Mouse (Mus musculus): ENCODE results near the gene Chd3. TPM values are rescaled to one million over a fixed set of nuclear protein-coding genes. Genes with fewer than 3 reads are reported as not detected.
A peak's percentile ranks its signal among the peaks of the same experiment; 100 is the strongest.

Gene Chd3
- total RNA-seq, 2 experiments from 2014 or later, result 537 to 553 TPM

DNA sequence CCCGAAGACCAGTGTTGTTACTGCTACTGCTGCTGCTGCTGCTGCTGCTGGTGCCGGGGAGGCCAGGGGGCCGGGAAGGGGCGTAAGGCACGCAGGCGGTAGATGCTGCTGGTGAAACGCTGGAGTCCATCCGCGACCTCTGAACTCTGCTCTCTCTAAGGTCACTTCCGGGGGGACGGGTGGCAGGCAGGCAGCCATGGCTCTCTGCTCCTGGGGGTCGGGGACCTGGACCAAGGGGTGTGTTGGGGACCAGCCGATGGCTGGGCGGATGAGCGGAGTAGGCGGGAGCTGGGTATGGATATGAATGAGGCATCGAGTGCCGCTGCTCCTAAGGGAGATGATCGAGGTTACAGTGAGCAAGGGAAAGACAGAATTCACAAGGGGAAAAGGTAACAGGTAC, 37.1 kb upstream of the Chd3 start:
- DNase-seq, result no peak

DNA sequence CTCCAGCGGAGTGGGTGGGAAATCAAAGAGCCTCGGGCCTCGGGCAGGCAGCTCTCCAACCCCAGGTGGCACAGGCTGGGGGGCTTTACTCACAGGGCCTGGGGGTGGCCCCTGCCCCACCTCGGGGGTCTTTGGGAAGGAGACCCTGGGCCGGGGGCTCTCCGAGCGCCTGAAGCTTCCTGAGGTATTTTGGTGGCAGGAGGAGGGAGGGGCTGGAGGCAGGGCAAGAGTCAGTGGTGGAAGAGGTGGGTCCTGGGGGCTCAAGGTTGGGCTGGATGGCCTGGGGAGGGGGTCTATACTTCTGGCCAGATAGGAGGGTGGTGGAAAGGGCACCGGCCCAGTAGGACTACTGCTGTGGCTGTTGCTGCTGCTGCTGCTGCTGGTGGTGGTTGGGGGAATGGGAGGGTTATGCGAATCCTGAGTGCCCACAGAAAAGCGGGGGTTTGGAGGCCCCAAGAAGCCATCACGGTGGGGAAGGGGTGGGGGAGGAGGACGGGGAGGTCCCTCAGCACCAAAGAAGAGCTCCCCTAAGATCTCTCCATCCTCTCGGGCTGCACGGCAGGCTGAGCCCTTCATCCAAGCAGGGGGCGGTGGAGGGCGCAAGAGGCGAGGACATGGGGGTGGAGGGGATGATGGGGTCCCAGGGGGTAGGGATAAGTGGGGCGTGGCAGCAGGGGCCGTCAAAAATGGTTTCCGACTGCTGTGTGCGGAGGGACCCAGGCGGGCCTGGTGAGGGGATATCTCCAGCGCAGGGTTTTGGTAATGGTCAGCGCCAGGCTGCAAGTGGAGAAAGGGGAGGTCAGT, 36.4 kb upstream of the Chd3 start:
- no peak for DNase-seq

DNA sequence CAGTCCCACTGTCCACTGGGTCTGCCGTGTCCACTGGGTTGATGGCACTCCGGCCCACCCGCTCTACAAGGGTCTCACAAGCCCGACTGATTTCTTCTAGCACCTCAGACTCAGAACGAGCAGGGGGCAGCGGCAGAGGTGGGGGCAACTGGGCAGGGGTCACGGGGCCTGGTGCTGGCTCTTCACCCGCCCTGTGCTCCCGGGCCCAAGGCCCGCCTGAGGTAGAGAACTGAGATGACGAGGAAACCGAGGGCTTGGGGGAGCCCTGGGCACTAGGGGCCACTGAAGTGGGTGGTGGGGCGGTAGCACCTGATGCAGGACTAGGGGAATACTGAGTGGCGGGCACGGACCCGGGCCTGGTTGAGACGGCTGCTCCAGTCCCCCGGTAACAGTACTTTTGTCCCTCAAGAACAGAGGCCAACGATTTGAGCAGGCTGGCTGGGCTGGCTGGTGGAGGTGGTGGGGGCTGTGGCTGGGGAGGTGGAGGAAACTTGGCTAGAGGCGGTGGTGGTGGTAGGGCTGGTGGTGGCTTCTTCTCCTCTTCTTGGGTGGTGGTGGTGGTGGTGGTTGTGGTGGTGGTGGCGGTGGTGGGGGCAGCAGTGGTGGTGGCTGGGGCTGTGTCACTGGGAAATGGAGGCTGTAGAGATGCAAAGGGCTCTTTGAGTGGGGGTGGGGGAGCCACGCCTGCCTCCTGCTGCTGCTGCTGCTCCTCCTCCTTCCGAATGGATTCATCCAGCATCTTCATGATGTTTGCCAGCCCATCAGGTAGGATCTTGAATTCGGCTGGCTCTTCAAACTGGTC, 35.6 kb upstream of the Chd3 start:
- DNase-seq, result no peak

DNA sequence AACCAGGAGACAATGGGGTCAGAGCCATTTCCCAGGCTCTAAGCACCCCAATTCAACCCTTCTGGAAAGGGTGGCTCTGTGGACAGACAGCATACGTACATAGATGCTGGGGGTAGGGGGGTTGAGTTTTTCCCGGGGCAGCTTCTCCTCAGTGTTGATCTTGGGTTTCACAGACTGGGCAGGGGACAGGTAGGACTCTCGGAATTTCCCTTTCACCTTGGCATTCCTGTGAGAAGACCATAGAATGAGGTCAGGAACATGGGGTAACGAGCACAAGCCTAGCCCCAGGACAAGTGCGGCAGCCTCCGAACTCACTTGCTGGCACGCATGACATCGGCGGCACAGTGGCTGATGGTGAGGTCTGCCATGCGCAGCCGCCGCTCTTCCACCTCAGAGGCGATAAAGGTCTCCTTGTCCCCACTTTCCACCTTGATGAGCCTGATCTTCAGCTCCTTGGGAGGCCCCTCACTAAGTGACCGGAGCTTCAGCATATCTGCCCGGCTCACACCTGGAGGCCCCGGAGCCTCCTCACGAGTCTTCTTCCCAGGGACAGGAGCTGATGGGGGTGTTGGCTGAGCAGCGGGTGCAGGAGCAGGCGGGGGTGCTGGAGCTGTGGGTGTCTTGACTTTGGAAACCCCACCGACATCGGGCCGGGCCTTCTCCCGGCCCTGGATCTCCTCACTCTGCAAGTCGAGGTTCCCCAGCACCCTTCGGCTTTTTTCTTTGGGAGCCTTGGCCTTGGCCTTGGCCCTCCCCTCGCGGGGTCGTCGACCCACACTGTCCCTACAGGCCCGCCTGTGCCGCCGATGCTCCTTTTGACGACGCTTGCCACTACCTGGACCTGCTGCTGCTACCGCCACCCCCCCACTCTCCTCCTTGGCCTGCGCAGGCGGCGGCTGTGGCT, 34.7 kb upstream of the Chd3 start:
- no peak for DNase-seq

DNA sequence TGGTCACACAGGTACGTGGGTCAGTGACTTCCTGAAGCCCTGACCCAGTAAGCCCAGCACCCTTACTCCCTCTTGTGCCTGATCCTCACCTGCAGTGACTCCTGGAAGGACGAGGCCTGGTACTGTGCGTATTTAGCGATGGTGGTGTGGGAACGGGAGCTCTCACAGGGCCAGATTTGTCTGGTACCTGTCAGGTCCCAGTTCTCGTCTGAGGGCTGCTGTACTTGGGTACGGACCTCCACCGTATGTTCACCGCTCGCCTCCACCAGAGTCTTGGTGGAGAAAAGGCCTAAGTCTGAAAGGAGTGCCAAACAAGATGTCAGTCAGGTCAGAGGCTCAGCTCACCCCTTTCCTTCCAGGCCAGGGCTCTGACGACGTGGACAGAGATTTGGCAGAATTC, 32.8 kb upstream of the Chd3 start:
- DNase-seq, result no peak

DNA sequence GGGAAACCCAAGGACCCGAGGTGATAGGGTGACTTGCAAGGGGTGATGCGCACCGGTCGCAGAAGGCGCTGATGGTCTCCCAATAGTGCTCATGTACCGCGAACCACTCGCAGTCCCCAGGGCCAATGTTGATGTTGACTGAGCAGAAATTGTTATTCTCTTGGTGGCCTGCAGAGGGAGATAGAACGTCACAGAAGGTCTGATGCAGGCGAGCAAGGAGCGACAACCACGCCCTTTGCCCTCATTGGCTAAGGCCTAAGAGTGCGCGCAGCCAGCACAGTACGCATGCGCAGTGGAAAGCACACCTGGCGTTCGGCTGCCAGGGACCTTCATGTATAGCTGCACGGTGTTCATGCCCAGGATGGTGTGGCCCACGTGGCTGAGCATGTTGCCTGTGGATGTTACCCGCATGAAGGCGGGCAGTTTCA, 32.0 kb upstream of the Chd3 start:
- DNase-seq, result peak; percentile 82 to 83

DNA sequence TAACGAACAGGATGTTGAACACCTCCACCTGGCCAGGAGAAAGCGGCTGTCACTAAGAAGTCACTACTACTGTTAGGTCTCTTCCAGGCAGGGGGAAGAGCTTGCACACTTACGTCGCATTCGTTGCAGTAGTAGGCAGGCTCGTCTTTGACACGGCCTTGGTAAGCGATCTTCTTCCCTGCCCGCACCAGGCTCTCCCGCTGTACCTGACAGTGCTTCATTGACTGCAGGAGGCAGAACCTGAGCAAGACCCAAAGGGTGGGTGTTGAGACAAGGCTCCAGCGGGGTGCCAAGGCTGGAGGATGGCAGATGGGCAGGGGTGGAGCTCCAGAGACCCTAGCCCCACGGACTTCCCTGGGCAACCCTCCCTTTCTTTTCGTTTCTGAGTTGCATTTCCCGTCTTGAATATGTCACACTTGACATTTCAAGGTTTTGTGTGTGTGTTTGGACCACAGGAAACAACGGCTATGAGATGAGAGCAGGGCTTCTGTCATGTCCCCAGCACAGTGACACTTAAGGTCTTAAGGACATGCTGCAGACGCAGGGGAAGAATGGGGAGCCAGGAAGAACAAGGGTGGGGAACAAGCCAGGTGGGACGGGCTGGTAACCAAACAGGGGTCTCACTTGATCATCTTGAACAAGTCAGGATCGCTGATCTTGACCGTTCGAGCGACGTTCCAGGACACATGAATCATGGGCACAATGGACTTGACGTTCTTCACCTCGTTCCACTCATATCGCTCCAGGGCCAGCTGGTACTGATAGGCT, 31.1 kb upstream of the Chd3 start:
- no peak for DNase-seq

DNA sequence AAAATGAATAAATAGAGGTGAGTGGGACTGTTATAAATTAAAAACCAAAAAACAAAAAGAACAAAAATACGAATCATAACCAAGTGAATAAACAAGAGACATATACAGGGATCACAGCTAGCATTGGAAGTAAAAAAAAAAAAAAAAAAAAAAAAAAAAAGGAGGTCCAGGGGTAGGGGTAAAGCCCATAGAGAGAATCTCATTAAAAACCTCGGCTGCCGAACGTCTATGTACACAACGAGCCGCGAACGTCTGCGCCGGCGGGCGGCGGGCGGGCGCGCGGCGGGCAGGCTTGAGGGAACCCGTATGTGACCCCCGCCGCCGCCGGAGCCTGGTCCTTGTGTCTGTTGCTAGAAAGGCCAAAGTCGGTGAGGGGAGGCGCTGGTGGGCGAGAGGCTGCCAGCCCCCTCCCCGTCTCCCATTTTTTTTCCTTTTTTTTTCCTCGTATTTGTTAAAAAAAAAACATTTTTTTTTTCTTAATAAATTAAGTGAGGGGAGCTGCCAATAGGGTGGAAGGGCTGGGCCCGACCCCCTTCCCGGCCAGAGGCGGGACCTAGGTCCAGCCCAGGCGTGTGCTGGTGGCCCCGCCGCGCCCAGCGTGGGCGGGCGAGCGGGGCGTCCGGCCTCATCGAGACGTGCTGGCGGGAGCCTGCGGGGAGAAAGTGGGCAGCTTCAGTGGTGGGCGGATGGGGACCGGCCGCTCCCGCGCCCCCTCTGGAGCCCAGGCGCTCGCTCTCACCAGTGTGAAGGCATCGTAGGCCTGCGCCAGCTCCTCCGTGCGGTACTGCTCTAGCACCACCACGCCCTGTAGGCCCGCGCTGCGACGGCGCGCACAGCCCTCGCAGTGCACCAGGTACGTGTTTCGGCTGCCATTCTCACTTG, 30.2 kb upstream of the Chd3 start:
- DNase-seq, result no peak

DNA sequence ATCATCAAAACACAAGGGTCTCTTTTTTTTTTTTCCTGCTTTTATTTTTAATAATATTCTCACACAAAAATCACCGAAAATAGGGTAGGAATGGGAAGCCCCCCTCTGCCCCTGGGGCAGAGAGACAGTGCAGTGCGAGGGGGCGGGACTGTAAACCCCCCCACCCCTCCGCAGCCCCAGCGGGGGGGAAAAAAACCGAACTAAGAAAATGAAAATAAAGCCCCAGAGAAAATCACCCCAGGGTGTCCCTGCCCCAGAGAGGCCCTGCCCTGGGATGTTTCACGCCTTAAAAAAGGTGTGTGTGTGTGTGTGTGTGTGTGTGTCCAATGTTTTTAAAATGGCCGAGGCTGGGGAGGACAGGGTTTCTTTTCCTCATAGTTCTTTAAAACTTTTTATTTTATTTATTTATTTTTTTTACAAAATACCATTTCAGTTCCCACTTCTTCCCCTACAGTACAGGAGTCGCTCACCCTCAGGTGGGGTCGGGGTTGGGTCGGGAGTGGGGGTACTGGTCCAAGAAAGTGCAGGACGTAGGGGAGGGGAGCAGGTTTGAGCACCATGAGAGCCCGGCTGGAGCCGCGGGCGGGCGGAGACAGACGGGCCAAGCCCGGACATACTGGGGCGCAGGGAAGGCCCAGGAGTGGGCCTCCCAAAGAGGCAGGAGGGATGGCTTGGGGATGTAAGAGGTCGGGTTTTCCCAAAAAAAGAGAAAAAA, 29.4 kb upstream of the Chd3 start:
- DNase-seq, result no peak

DNA sequence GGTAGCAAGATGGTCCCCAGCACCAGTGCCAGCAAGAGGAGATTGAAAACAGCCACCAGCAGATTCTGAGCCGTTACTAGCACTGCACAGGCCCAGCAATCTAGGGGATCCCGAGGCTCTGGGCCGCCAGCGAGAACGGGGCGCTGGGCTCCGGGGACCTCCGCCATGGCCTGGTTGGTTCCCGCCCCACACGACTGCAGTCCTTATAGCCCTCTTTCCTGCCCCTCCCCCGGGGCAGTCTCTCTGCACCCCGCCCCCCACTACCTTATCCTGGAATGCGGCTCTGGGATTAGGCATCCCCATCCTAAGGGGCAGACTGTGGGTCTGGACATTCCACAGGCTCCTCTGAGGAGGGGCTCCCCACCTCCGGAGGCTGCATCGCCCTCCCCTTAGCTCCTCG, 28.9 kb upstream of the Chd3 start, which contains the start of gene Tmem88:
Gene Tmem88, minus strand, starts transcription at position 176 of the 400 bp plus-strand sequence.
- no peak for DNase-seq

DNA sequence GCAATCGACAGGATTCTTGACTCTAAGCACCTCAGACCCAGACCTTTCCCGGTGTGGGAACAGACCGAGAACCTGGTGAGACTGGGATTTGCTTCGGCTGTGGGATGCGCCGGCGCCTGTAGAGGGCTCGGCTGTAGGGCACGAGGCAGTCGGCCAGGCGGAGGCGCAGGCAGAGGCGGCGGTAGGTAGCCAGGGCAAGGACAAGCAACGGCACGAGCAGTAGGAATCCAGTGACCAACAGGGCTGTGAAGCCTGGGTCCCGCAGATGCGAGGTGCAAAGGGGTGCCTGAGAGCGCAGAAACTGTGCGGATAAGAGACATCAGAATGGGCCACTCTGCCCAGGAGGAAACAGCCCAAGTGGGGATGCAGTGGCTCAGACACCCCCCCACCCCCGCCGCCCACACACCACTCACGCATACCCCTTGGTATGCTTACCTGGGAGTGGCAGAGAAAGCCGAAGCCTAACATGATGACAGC, 28.4 kb upstream of the Chd3 start:
- DNase-seq, result no peak

DNA sequence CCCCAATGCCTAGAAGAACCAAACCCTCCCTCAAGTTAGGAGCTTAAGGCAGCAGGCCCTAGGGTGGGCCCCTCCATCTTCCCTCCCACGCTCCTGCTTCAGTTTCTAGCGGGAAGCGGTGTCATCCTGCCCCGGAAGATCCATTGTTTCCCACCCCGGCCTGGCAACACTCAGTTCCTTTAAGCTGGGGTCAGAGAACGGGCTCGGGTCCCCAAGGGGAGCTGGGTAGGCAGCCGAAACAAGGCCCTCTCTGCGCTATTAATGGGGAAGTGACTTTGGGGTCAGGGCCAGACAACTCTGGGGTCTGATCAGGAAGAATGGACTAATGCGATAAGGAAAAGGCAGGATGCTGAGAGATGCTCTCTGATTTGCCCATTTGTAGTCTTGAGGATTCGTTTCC, 27.6 kb upstream of the Chd3 start:
- no peak for DNase-seq

DNA sequence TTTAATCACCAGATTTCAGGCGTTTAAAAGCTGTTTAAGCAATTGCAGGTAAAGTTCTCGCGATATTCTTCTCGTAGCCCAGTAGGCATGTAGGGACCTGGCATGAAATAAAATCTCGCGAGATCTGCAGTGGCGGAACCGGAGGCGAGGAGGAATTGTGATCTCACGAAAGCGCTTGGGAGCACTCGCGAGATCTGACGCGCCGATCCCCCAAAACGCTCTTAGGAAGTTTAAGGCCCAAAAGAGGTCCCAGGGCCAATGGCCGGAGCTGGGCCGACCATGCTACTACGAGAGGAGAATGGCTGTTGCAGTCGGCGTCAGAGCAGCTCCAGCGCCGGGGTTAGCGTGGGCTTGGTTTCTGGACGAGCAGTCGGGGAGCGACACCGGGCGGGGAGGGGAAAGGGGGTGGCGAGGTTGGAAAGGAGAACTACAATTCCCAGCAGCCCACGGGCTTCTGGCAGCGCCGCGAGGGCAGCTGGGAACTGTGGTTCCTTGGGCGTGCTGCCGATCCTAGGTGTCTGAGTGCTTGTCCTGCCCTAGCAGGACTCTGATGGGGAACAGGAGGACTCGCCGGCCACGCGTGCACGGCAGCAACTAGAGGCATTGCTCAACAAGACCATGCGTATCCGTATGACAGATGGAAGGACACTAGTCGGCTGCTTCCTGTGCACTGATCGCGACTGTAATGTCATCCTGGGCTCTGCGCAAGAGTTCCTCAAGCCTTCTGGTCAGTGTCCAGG, 26.6 kb upstream of the Chd3 start:
- DNase-seq, result peak; percentile 95 to 96

DNA sequence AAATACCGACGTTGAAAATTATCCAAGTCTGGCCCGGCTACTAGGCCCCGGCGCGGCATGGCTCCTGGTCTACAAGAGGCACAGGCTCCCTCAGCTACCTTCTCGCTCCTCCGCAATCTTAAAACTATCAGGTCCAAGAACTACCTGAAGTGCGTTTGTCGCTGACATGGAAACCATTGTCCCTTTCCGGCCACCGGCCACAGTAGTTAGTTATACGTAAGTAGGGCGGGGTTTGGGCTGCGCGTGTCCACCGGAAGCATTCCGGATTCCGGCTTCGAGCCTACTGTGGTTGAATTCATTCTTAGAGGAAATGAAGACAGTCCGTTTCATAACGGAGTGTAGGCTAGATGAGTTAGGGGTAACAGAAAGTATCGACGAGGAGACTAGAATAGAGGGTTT, 26.0 kb upstream of the Chd3 start, which contains the start of the genes Naa38 and Cyb5d1:
Gene Naa38, plus strand, starts transcription at position 253 of the 399 bp plus-strand sequence.
Gene Cyb5d1, minus strand, starts transcription at position 397 of the 399 bp plus-strand sequence.
- peak; percentile 88 for DNase-seq

DNA sequence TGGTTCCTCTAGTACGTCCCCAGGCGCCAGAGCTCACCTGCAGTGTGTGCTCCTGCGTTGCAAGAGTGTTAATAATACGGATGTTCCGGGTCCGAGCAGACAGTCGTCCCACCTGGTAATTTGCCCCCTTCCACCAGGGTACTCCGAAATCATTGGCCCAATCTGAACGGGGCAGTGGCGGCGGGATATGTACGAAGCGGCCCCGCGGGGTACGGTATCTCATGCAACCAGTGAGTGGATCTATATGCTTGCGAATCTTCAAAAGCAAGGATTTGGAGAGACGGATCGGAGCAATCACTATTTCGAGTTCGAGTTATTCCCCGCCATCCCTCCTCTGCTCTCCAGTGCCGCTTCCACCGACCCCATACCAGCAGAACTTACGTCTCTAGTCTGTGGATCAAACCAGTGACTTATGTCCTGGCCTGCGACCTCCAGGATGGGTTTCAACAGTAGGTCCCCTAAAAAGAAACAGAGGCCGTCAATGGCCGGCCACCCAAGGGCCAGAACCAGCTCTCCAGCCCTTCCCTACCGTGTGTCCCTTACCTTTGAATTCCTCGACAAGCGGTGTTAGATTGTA, 25.5 kb upstream of the Chd3 start:
- peak in 1 of 2 experiments; percentile 23 for DNase-seq

DNA sequence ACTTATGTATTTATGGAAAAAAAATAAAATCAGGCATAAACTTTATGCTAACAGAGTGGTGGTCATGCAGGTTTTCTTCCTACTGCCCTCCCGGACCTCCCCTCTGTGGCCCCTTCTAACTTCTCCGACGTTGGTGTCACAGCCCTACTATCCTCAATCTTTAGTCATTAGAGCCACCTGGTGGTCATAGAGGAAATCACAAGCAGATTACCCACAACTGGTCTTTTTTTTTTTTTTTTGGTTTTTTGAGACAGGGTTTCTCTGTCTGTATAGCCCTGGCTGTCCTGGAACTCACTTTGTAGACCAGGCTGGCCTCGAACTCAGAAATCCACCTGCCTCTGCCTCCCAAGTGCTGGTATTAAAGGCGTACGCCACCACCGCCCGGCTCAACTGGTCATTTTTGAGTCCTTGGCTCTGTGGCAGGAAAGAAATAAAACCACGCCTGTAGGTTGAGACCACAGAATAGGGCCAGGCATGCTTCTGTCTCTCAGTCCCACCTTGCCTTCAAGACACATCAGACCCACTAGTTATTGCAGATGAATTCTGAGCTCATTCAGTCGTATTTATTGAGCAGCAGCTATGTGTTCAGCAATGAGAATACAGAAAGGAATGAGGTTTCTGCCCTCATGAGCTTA, 21.3 kb upstream of the Chd3 start:
- DNase-seq, result peak in 1 of 2 experiments; percentile 48

DNA sequence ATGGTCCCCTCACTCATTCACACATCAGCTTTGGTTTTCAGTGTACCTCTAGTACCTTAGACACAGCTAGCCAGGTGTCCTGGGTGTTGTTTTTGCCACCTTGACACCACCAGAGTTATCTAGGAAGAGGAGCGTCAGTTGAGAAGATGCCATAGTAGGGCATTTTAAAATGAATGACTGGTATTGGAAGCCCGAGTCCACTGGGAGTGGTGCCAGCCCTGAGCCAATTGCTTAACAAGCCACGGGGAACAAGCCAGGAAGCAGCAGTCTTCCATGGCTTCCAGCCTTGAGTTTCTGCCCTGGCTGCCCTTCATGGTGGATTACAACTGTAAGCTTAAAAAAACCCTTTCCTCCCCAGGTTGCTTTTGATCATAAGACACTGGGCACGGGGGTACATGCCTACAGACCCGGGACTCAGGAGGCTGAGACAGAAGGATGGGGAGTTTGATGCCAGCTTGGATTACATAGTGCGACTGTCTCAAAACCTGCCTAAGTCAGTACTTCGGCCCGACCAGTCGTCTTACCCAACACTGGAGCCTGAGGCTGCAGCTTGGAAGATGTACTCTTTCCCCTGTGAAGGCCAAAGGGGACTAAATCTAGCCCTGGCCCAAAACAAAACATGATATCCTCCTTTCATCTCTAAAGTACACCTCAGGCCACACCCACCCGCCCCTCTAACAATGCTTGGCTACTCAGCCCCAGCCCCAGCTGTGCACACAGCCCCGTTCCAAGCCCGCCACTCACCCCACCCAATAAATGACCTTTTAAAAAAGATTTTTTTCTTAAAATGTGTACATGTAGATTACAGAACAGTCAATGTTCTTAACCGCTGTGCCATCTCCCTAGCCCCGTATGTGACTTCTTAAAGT, 20.6 kb upstream of the Chd3 start:
- peak in 1 of 2 experiments; percentile 48 for DNase-seq

All from layer of hippocampus, postnatal 36 days (tissue).